Mouse (Mus musculus) CD4-positive naive resting alpha-beta T cell, adult 76 days (primary cell): ENCODE measurements around the gene Pds5b. TPM values are rescaled to one million over a fixed set of nuclear protein-coding genes. Genes with fewer than 3 reads are reported as not detected.

Source experiments
- total RNA-seq: library from RNA; stranded (reverse); gene quantifications from one replicate; pipeline ENCODE4 v1.2.4, GENCODE M21; 2023

The Pds5b gene
- total RNA-seq = 52.1 TPM

DNA sequence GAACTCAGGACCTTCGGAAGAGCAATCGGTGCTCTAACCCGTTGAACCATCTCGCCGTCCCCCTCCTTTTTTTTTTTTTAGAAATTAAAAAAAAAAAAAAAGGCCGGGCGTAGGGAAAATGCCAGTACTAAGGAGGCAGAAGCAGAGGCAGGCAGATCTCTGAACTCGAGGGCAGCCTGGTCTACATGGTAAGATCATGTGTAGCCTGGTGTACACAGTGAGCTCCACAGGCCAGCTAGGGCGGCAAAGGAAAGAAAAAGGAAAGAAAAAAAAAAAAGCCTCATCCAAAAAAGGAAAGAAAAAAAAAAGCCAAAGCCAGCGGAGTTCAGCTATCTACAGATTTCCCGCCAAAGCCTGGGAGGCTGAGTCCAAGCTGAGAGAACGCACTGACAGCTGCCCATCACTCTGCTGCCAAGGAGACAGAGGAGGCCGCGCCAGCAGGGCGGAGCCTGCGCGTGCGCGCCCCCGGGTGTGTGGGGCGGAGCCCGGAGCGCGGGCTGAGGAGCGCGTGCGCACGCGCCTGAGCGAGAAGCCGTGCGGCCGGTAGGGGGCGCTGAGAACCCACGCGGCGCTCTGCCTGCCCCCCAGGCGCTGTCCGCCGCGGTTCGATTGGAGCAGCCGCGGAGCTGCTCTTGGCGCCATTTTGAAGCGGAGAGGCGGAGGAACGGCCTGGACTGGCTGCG is at the start of gene Pds5b:
Gene Pds5b (plus strand): TSS at position 587 of the 683 bp plus-strand sequence.

DNA sequence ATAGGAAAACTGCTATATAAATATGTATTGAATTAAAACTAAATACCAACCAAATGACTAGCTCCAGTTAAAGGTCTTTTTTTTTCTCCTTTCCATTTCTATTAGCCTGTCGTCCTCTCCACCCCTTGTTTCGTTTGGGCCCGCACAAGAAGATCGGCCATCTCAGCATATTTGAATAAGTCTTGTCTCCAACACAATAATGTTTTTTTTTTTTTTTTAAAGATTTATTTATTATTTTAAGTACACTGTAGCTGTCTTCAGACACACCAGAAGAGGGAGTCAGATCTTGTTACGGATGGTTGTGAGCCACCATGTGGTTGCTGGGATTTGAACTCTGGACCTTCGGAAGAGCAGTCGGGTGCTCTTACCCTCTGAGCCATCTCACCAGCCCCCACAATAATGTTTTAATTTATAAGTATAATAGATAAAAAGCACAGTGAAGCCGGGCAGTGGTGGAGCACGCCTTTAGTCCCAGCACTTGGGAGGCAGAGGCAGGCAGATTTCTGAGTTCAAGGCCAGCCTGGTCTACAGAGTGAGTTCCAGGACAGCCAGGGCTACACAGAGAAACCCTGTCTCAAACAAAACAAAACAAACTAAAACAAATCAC is 7.3 kb upstream of the Pds5b start, which contains the start of gene N4bp2l2:
Gene N4bp2l2 (minus strand): TSS at position 51 of the 607 bp plus-strand sequence.

Other genes with a start within 250 kb of the Pds5b start
- gene Zar1l, start 155.6 kb upstream of the Pds5b start, total RNA-seq = not detected
- gene Brca2, start 151.1 kb upstream of the Pds5b start, total RNA-seq = 10.3 TPM
- gene N4bp2l1, start 76.6 kb upstream of the Pds5b start, total RNA-seq = 95.0 TPM
- 226 TPM for gene N4bp2l2, start 7.6 kb upstream of the Pds5b start, total RNA-seq